Mouse (Mus musculus): ENCODE data around the gene Hus1b. TPM values are rescaled to one million over a fixed set of nuclear protein-coding genes. Genes with fewer than 3 reads are reported as not detected.

The Hus1b gene
- polyA plus RNA-seq, 1 experiment, result 0.06 TPM

- no peaks in the 10 kb centered on the region for H3K79me3 ChIP-seq (ENCODE audit: low read depth)
- H3K27me3 ChIP-seq (ENCODE audit: control insufficient read depth, insufficient read depth, insufficient read length), result peaks cover 22% of the 10 kb centered on the region
- H3K36me3 ChIP-seq (ENCODE audit: control insufficient read depth, insufficient read depth), result no peaks in the 10 kb centered on the region
- TF ChIP-seq CEBPB (IDR thresholded peaks at IDR 0.05; ENCODE audit: low read depth) (no peak), MYOD1 (IDR thresholded peaks at IDR 0.05; ENCODE audit: control insufficient read depth, insufficient read length, low read depth) (no peak), FOSL1 (IDR thresholded peaks at IDR 0.05; ENCODE audit: insufficient read depth, low read length, poor library complexity, severe bottlenecking) (no peak), MYOG (IDR thresholded peaks at IDR 0.05; ENCODE audit: control insufficient read depth, extremely low read depth, insufficient read length) (no peak), CTCF (IDR thresholded peaks at IDR 0.05; ENCODE audit: control insufficient read depth, insufficient read depth, insufficient read length) (no peak), USF1 (IDR thresholded peaks at IDR 0.05; ENCODE audit: low read depth) (no peak), MAX (IDR thresholded peaks at IDR 0.05) (no peak)
- no peaks in the 10 kb centered on the region for H3K79me2 ChIP-seq (ENCODE audit: control insufficient read depth, insufficient read depth)
- no peak overlapping the region for H3K4me3 ChIP-seq (ENCODE audit: insufficient read depth, poor library complexity, severe bottlenecking)
- no peak overlapping the region for H3ac ChIP-seq (ENCODE audit: control insufficient read depth, insufficient read length, low read depth)
Measured at GRCm38 (mm10) chr13:30986934-30987455, 39.4 kb upstream of the Hus1b start.

DNA sequence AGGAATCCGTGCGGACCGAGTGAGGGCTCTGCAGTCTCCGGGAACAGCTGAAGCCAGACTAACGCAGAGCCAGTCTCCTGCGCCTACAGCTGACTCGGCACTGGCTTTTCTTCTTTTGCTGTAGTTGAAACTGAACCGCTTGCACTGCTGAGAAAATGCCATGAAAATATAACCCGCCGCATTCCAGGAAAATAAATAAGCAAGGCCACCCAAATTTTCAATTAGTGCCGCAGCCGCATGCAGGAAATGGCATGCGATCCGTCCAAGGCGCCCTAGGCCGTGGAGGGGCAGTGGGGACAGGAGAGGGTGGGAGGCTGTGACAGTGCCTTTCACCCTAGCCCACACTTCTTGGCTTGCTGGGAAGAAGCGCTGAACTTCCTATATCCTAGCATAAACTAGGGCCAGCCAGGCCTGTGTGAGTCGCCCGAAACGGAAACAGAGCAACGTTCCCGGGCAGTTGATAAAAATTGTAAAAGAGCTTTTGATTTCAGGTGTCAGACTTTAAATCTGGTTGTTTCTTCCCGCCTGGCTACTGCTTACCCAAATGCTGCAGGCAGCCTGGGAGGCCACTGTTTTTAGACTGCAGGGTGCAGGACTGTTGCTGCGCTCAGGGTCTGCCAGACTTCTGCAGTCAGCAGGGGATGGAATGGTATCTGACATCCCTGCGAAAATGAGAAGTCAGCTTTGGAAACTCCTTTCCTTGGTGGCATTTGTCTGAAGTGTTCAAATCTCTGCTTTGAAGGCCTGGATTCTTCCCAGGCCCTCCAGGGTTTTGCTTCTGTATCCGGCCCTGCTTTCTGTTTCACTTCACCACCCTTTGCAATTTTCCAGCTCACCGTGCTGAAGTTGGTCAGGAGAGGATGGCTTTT, 38.3 kb upstream of the Hus1b start:
- Histone ChIP-seq H3K27me3 (ENCODE audit: control insufficient read depth, insufficient read depth, insufficient read length) (peaks cover 13% of the 10 kb centered on the region), H3K79me3 (ENCODE audit: low read depth) (no peaks in the 10 kb centered on the region), H3K4me3 (ENCODE audit: insufficient read depth, poor library complexity, severe bottlenecking) (no peak overlapping the region), H3ac (ENCODE audit: control insufficient read depth, insufficient read length, low read depth) (no peak overlapping the region), H3K36me3 (ENCODE audit: control insufficient read depth, insufficient read depth) (no peaks in the 10 kb centered on the region), H3K79me2 (ENCODE audit: control insufficient read depth, insufficient read depth) (no peaks in the 10 kb centered on the region)
- TF ChIP-seq MYOG (IDR thresholded peaks at IDR 0.05; ENCODE audit: control insufficient read depth, extremely low read depth, insufficient read length), result no peak
- no peak for TF ChIP-seq FOSL1 (IDR thresholded peaks at IDR 0.05; ENCODE audit: insufficient read depth, low read length, poor library complexity, severe bottlenecking)
- TF ChIP-seq CTCF (IDR thresholded peaks at IDR 0.05; ENCODE audit: control insufficient read depth, insufficient read depth, insufficient read length), result no peak
- no peak for TF ChIP-seq MYOD1 (IDR thresholded peaks at IDR 0.05; ENCODE audit: control insufficient read depth, insufficient read length, low read depth)
- TF ChIP-seq CEBPB (IDR thresholded peaks at IDR 0.05; ENCODE audit: low read depth), result no peak
- TF ChIP-seq USF1 (IDR thresholded peaks at IDR 0.05; ENCODE audit: low read depth), result no peak
- TF ChIP-seq MAX (IDR thresholded peaks at IDR 0.05), result no peak

GRCm38 (mm10) chr13:30985275-30985597, 37.7 kb upstream of the Hus1b start:
- no peaks in the 10 kb centered on the region for H3K79me2 ChIP-seq (ENCODE audit: control insufficient read depth, insufficient read depth)
- H3K36me3 ChIP-seq (ENCODE audit: control insufficient read depth, insufficient read depth), result no peaks in the 10 kb centered on the region
- H3K27me3 ChIP-seq (ENCODE audit: control insufficient read depth, insufficient read depth, insufficient read length), result peaks cover 13% of the 10 kb centered on the region
- TF ChIP-seq USF1 (IDR thresholded peaks at IDR 0.05; ENCODE audit: low read depth) (no peak), FOSL1 (IDR thresholded peaks at IDR 0.05; ENCODE audit: insufficient read depth, low read length, poor library complexity, severe bottlenecking) (no peak), MYOG (IDR thresholded peaks at IDR 0.05; ENCODE audit: control insufficient read depth, extremely low read depth, insufficient read length) (no peak), MYOD1 (IDR thresholded peaks at IDR 0.05; ENCODE audit: control insufficient read depth, insufficient read length, low read depth) (no peak)
- H3K4me3 ChIP-seq (ENCODE audit: insufficient read depth, poor library complexity, severe bottlenecking), result no peak overlapping the region
- no peak overlapping the region for H3ac ChIP-seq (ENCODE audit: control insufficient read depth, insufficient read length, low read depth)
- no peaks in the 10 kb centered on the region for H3K79me3 ChIP-seq (ENCODE audit: low read depth)

DNA sequence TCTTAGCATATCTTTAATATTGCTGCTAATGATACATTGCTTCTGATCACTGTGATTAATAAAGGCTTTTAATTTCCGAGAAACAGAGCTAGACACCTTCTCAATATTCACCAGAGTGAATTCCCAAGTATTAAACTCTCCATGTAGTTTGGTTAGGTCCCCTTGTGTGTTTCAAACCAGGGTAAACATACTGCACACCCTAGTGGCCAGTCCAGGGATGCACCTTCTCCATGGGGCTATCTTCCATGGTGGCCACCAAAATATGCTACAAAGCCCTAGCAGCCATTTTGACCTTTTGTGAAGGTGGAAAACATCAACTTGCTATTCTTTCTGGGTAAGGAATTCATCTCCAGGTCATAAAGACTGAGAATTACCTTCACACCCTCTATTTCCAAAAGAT, 34.1 kb upstream of the Hus1b start:
- Histone ChIP-seq H3ac (ENCODE audit: control insufficient read depth, insufficient read length, low read depth) (no peak overlapping the region), H3K79me3 (ENCODE audit: low read depth) (no peaks in the 10 kb centered on the region), H3K36me3 (ENCODE audit: control insufficient read depth, insufficient read depth) (no peaks in the 10 kb centered on the region), H3K79me2 (ENCODE audit: control insufficient read depth, insufficient read depth) (no peaks in the 10 kb centered on the region), H3K4me3 (ENCODE audit: insufficient read depth, poor library complexity, severe bottlenecking) (no peak overlapping the region), H3K27me3 (ENCODE audit: control insufficient read depth, insufficient read depth, insufficient read length) (peaks cover 4% of the 10 kb centered on the region)
- TF ChIP-seq CTCF (IDR thresholded peaks at IDR 0.05; ENCODE audit: control insufficient read depth, insufficient read depth, insufficient read length) (peak; percentile 46), FOSL1 (IDR thresholded peaks at IDR 0.05; ENCODE audit: insufficient read depth, low read length, poor library complexity, severe bottlenecking) (no peak)

GRCm38 (mm10) chr13:30978224-30978623, 30.7 kb upstream of the Hus1b start:
- no peak overlapping the region for H3K4me3 ChIP-seq (ENCODE audit: insufficient read depth, poor library complexity, severe bottlenecking)
- H3K79me2 ChIP-seq (ENCODE audit: control insufficient read depth, insufficient read depth), result peaks cover 6% of the 10 kb centered on the region
- no peak for TF ChIP-seq CEBPB (IDR thresholded peaks at IDR 0.05; ENCODE audit: low read depth)
- no peak for TF ChIP-seq MYOD1 (IDR thresholded peaks at IDR 0.05; ENCODE audit: control insufficient read depth, insufficient read length, low read depth)
- H3K36me3 ChIP-seq (ENCODE audit: control insufficient read depth, insufficient read depth), result no peaks in the 10 kb centered on the region
- H3ac ChIP-seq (ENCODE audit: control insufficient read depth, insufficient read length, low read depth), result no peak overlapping the region
- no peaks in the 10 kb centered on the region for H3K27me3 ChIP-seq (ENCODE audit: control insufficient read depth, insufficient read depth, insufficient read length)
- peaks cover 2% of the 10 kb centered on the region for H3K79me3 ChIP-seq (ENCODE audit: low read depth)

GRCm38 (mm10) chr13:30976536-30977084, 29.1 kb upstream of the Hus1b start:
- TF ChIP-seq CEBPB (IDR thresholded peaks at IDR 0.05; ENCODE audit: low read depth) (no peak), MYOD1 (IDR thresholded peaks at IDR 0.05; ENCODE audit: control insufficient read depth, insufficient read length, low read depth) (no peak), MYOG (IDR thresholded peaks at IDR 0.05; ENCODE audit: control insufficient read depth, extremely low read depth, insufficient read length) (no peak)
- no peak overlapping the region for H3ac ChIP-seq (ENCODE audit: control insufficient read depth, insufficient read length, low read depth)
- no peaks in the 10 kb centered on the region for H3K36me3 ChIP-seq (ENCODE audit: control insufficient read depth, insufficient read depth)

More at GRCm38 (mm10) chr13:30976536-30977084, 29.1 kb upstream of the Hus1b start:
- H3K4me3 ChIP-seq (ENCODE audit: insufficient read depth, poor library complexity, severe bottlenecking), result no peak overlapping the region
- peaks cover 9% of the 10 kb centered on the region for H3K79me3 ChIP-seq (ENCODE audit: low read depth)
- H3K27me3 ChIP-seq (ENCODE audit: control insufficient read depth, insufficient read depth, insufficient read length), result no peaks in the 10 kb centered on the region
- H3K79me2 ChIP-seq (ENCODE audit: control insufficient read depth, insufficient read depth), result peaks cover 20% of the 10 kb centered on the region
